Mouse (Mus musculus) embryonic facial prominence, embryonic 11.5 days (tissue): ENCODE measurements around the gene Kdelr2. TPM values are rescaled to one million over a fixed set of nuclear protein-coding genes. Genes with fewer than 3 reads are reported as not detected.
"Not testable (repeated sequence)": the region's sequence is repeated elsewhere in the genome, so short reads cannot be mapped to it uniquely, and the experiment has no call there.

Experiments used
- ATAC-seq: fragments of 200-750 bp; cut with Nextera tagmentation; replicated peaks from 2 replicates; pipeline ENCODE4 v1.8.0; 2017; ENCODE audit warnings: low read depth; ENCODE audit not compliant: insufficient number of reproducible peaks, low FRiP score, low TSS enrichment
- DNase-seq: peaks from one replicate; pipeline ENCODE4 v3.0.0-alpha.2; 2015; ENCODE audit warnings: low spot score
- H3K27ac ChIP-seq: fragments of 300-500 bp; sonication (generic); replicated peaks from 2 replicates; pipeline ENCODE4 v1.5.1; 2014; ENCODE audit warnings: mild to moderate bottlenecking, low read depth, low read length, control low read depth
- H3K27me3 ChIP-seq: fragments of 300-500 bp; sonication (generic); 2 replicates; pipeline ENCODE4 v1.6.1; 2014; ENCODE audit warnings: mild to moderate bottlenecking, low read length, moderate library complexity, mixed read lengths; ENCODE audit not compliant: control insufficient read depth, insufficient read depth
- H3K36me3 ChIP-seq: fragments of 300-500 bp; sonication (generic); replicated peaks from 2 replicates; pipeline ENCODE4 v1.6.1; 2014; ENCODE audit warnings: low read depth, mild to moderate bottlenecking, low read length, moderate library complexity, mixed read lengths; ENCODE audit not compliant: control insufficient read depth, insufficient read depth
- H3K4me1 ChIP-seq: fragments of 300-500 bp; sonication (generic); 2 replicates; pipeline ENCODE4 v1.6.1; 2014; ENCODE audit warnings: low read length, mixed read lengths; ENCODE audit not compliant: control insufficient read depth, insufficient read depth
- H3K4me2 ChIP-seq: fragments of 300-500 bp; sonication (generic); 2 replicates; pipeline ENCODE4 v1.6.1; 2014; ENCODE audit warnings: low read depth, mild to moderate bottlenecking, control low read depth, low read length, moderate library complexity
- H3K4me3 ChIP-seq: fragments of 300-500 bp; sonication (generic); 2 replicates; pipeline ENCODE4 v1.5.1; 2014; ENCODE audit warnings: low read depth, low read length, control low read depth
- H3K9ac ChIP-seq: fragments of 300-500 bp; sonication (generic); replicated peaks from 2 replicates; pipeline ENCODE4 v1.6.1; 2014; ENCODE audit warnings: mild to moderate bottlenecking, control low read depth, low read length
- H3K9me3 ChIP-seq: fragments of 300-500 bp; sonication (generic); replicated peaks from 2 replicates; pipeline ENCODE4 v1.6.1; 2016; ENCODE audit warnings: mild to moderate bottlenecking, low read length, inconsistent platforms, mixed read lengths; ENCODE audit not compliant: control insufficient read depth
- WGBS: fragments of 180-500 bp; shearing (Covaris S2); extraction: QIAGEN DNeasy Blood & Tissue Kit; methylation state at CpG from one replicate; pipeline ENCODE4 v1.1.7; 2014; 5-methylcytosine and 5-hydroxymethylcytosine counted together
- polyA plus RNA-seq: library from polyadenylated mRNA; unstranded; fragments of >200 nt; fragmentation: Nextera tagmentation; extraction: Ambion mirVana; gene quantifications from 2 replicates; pipeline ENCODE4 v1.2.1, GENCODE M21; 2014

The Kdelr2 gene
- polyA plus RNA-seq, 1 experiment from 2014 or later, result 261 TPM

DNA sequence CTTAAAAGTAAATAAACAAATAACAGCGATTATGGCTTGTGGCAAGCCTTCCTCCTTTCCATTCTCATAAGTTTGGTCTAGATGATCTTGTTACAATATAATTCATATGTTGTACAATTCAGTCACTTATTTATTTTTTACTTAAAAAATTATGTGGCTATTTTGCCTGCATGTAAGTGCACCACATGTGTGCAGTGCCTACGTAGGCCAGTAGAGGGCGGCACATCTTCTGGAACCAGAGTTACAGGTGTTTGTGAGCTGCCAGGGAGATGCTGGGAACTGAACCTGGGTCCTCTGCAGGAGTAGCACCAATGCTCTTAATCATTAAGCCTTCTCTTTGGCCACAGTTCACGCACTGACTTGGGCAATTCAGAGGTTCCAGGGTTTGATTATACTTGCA lies 27.5 kb upstream of the Kdelr2 start:
- Histone ChIP-seq H3K4me3 (no peak overlapping the region), H3K4me1 (peaks cover 2% of the 10 kb centered on the region; the same call in 1 of the 2 replicates), H3K36me3 (no peaks in the 10 kb centered on the region), H3K4me2 (no peak overlapping the region), H3K9me3 (no peaks in the 10 kb centered on the region), H3K27ac (no peak overlapping the region), H3K9ac (no peak overlapping the region), H3K27me3 (peaks cover 36% of the 10 kb centered on the region)
- WGBS, result 78% methylated on average over 4 of the region's 4 CpGs
- ATAC-seq (no peak), DNase-seq (no peak)

GRCm38 (mm10) chr5:143386797-143387621 lies 16.6 kb upstream of the Kdelr2 start:
- peak; percentile 49 for DNase-seq
- Histone ChIP-seq H3K4me2 (peak overlapping the region; percentile 46), H3K4me3 (peak overlapping the region; percentile 14), H3K9me3 (no peaks in the 10 kb centered on the region), H3K4me1 (no peaks in the 10 kb centered on the region), H3K9ac (no peak overlapping the region), H3K27me3 (peaks cover 7% of the 10 kb centered on the region), H3K36me3 (no peaks in the 10 kb centered on the region), H3K27ac (no peak overlapping the region)
- ATAC-seq, result no peak
- WGBS, result 8% methylated on average over 39 of the region's 39 CpGs

GRCm38 (mm10) chr5:143394184-143394583 lies 9.5 kb upstream of the Kdelr2 start:
- no peaks in the 10 kb centered on the region for H3K36me3 ChIP-seq
- no peak overlapping the region for H3K9ac ChIP-seq
- H3K4me1 ChIP-seq, result no peaks in the 10 kb centered on the region
- H3K27ac ChIP-seq, result no peak overlapping the region
- 83% methylated on average over 7 of the region's 7 CpGs for WGBS
- DNase-seq, result no peak
- no peak overlapping the region for H3K4me2 ChIP-seq
- H3K27me3 ChIP-seq, result no peaks in the 10 kb centered on the region
- no peak overlapping the region for H3K4me3 ChIP-seq
- ATAC-seq, result no peak
- no peaks in the 10 kb centered on the region for H3K9me3 ChIP-seq

- WGBS, result 96% methylated on average over 2 of the region's 2 CpGs
- H3K36me3 ChIP-seq, H3K27me3 ChIP-seq, H3K4me2 ChIP-seq, DNase-seq, H3K4me1 ChIP-seq, H3K9ac ChIP-seq, ATAC-seq, H3K27ac ChIP-seq, H3K4me3 ChIP-seq, H3K9me3 ChIP-seq: not testable (repeated sequence)
These were observed 8.7 kb upstream of the Kdelr2 start for GRCm38 (mm10) chr5:143394966-143395365.

DNA sequence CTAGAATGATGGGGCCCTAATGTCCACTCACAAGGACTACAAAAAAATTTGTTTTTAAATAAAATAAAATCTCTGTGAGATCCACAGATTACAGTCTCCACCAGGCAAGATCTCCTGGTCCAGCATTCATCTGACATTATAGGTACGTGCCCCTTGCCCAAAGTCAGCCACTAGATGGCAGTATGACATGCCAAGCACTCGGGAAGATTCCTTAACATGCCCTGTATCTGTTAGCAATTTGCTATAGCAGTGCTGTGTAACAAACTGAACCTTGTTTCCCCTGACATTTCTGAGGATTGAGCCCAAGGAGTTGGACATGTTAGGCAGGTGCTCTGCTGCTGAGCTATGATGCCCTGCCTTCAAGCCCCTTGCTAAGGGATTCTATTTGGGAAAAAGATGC lies 8.0 kb upstream of the Kdelr2 start:
- Histone ChIP-seq H3K4me3 (no peak overlapping the region), H3K9ac (no peak overlapping the region), H3K4me2 (no peak overlapping the region), H3K4me1 (no peaks in the 10 kb centered on the region), H3K9me3 (no peaks in the 10 kb centered on the region), H3K36me3 (no peaks in the 10 kb centered on the region), H3K27me3 (no peaks in the 10 kb centered on the region), H3K27ac (no peak overlapping the region)
- WGBS, result 43% methylated on average over 2 of the region's 2 CpGs
- DNase-seq (peak; percentile 46), ATAC-seq (no peak)

DNA sequence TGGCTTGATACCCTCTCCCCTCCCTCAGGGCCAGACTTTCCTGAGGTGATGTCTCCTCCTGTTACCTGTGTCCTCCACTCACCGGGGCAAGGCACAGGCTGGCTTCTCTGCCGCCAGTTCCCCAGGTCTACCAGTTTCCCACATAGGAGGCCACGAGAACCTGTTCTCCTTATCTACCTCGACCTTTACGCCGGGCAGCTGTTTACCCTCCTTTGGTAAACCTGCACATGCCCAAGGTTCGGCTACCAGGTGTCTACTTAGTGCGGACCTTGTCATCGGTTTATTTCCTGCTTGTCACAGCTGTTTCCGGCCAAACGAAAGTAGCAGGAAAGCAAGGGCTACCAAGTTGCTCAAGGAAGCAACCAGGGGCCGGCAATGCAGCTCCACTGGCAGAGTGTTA lies 3.1 kb upstream of the Kdelr2 start:
- no peak for ATAC-seq
- WGBS, result 89% methylated on average over 12 of the region's 12 CpGs

GRCm38 (mm10) chr5:143401556-143401955 lies 2.1 kb upstream of the Kdelr2 start:
- Histone ChIP-seq H3K9me3 (no peaks in the 10 kb centered on the region), H3K4me1 (no peaks in the 10 kb centered on the region), H3K27ac (no peak overlapping the region), H3K4me3 (no peak overlapping the region), H3K36me3 (no peaks in the 10 kb centered on the region), H3K4me2 (no peak overlapping the region), H3K9ac (no peak overlapping the region), H3K27me3 (no peaks in the 10 kb centered on the region)
- no peak for ATAC-seq
- 72% methylated on average over 2 of the region's 2 CpGs for WGBS
- no peak for DNase-seq

More for the DNA sequence above, 3.1 kb upstream of the Kdelr2 start:
- Histone ChIP-seq H3K36me3 (no peaks in the 10 kb centered on the region), H3K27me3 (no peaks in the 10 kb centered on the region), H3K4me2 (no peak overlapping the region), H3K9ac (no peak overlapping the region), H3K4me1 (no peaks in the 10 kb centered on the region), H3K9me3 (no peaks in the 10 kb centered on the region), H3K27ac (no peak overlapping the region), H3K4me3 (no peak overlapping the region)
- DNase-seq, result no peak

DNA sequence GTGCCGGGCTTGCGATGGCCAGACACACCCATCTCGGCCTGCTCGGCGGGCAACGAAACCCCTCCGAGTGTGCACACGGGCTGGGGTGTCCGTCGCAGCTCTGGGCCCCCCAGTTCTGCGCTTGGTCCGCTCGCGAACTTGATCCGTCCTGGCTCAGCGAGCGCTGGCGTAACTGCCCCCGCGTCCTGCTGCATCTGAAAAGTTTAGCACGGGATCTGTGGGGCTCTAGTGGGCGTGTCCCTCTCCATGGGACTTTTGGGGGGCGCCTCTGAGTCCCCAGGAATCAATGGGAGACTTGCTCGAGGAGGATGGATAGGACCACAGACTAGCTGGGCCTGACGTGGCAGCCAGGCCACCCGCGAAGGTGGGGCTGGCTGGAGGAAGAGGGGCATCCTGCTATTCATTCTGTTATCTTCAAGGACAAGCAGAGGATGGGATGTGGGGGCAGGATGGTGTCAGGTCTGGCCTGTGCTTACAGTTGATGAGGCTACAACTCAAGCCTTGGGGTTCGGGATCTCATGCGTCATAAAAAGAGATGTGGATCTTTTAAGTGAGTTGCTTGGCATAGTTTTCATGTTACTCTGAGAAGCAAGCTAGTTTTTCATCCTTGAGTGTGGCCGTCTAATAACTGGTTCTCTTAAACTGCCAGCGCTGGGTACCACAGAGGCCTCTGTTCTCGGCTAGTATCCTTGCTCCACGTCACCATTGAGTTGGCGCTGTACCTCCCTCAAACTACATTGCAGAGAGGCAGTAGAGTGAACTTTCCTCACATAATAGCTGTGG lies 701 bp downstream of the Kdelr2 start:
- no peaks in the 10 kb centered on the region for H3K27me3 ChIP-seq
- 5% methylated on average over 34 of the region's 34 CpGs for WGBS
- ATAC-seq (peak; percentile 50), DNase-seq (peak; percentile 20)
- no peaks in the 10 kb centered on the region for H3K4me1 ChIP-seq
- H3K27ac ChIP-seq, result peak overlapping the region; percentile 65; the same call in 1 of the 2 replicates
- H3K9me3 ChIP-seq, result no peaks in the 10 kb centered on the region
- peak overlapping the region; percentile 76 for H3K4me2 ChIP-seq
- H3K36me3 ChIP-seq, result peaks cover 4% of the 10 kb centered on the region; the same call in 1 of the 2 replicates
- peak overlapping the region; percentile 90 for H3K9ac ChIP-seq
- peak overlapping the region; percentile 85 for H3K4me3 ChIP-seq
